Mouse (Mus musculus) kidney, postnatal 10 days (tissue): Measurements from ENCODE around the gene H6pd.

Experiments
- DNase-seq: peaks from one replicate; pipeline ENCODE4 v3.0.0; 2021; ENCODE audit warnings: mixed read lengths

The H6pd gene

DNA sequence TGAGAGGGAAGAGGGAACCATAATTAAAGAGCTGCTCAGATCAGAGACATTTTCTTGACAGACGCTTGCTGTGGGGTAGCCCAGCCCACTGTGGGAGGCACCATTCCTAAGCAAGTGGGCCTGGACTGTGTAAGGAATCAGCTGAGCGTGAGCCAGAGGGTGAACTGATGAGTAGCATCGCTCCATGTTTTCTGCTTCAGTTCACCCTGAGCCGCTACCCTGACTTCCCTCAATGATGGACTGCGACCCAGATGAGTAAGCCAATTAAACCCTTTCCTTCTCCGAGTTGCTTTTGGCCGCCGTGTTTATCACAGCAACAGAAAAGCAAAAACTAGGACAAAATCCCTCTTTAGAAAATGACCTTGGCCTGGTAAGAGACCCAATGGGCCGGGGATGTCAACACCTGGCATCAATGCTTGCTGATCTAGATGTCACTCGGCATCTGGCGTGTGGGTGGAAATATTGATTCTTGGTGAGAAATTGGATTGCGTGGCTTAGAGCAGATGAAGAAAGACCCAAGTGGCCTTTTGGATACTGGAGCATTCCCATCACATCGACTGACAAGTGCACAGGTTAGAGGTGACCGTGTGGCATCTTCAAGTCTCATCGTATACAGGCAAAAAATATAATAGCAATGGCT is 11.0 kb upstream of the H6pd start:
- DNase-seq = no peak

DNA sequence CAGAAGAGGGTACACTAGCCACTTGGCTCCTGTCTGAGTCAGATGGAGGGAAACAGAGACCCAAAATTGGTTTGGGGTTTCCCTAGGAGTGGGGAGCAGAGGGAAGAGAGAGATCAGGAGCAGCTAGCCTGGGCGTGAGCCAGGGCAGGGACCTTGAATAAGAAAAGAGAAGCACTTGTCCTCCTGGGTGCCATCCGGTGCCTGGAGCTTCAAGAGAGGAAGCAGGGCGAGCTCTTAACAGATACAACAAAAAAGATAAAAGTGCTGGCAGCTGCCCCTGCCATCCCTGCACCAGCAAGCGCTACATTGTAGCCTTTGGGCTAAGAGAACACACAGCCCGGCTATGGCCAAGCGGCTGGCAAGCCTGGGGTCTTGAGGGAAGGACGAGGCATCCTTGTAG is 6.6 kb upstream of the H6pd start:
- no peak for DNase-seq

DNA sequence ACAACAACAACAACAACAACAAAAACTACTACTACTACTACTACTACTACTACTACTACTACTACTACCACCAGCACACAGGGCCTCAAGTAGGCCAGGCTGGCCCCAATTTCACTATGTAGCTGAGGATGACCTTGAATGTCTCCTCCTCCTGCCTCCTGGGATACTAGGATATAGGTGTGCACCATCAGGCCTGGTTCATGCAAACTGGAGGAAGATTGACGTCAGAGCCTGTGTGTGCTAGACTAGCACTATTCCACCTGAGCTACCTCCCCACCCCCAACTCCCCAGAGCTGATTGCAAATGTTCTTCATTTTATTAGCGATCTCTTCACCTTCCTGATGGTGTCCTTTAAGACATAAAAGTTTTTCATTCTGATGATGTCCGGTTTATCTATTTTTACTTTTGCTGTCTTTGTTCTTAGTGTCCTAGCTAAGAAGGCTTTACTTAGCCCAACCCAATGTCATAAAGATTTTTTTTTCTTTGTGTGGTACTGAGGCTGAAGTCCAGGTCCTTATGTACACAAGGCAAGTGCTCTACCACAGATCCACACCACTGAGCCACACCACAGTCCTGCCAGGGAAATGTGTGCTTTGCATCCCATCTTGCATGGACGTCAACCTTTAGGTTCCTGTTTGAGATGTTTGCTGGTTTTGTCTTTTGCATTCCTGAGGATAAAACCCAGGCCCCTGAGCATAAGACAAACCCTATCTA is 5.7 kb upstream of the H6pd start:
- DNase-seq = no peak

DNA sequence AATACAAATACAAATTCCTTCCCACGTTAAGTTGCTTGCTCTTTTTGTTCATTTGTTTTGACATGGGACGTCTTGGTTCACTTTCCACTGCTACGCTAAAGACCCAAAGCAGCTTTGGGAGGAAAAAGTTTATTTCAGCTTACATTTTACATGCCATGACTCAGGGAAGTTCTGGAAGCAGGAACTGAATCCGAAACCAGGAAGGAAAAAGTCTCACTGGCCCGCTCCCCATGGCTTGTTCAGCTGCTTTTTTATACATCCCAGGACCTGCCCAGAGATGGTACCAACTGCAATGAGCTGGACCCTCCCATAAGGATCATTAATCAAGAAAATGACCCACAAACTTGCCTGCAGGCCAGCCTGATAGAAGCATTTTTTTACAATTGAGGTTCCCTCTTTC is 5.0 kb upstream of the H6pd start:
- DNase-seq = no peak

DNA sequence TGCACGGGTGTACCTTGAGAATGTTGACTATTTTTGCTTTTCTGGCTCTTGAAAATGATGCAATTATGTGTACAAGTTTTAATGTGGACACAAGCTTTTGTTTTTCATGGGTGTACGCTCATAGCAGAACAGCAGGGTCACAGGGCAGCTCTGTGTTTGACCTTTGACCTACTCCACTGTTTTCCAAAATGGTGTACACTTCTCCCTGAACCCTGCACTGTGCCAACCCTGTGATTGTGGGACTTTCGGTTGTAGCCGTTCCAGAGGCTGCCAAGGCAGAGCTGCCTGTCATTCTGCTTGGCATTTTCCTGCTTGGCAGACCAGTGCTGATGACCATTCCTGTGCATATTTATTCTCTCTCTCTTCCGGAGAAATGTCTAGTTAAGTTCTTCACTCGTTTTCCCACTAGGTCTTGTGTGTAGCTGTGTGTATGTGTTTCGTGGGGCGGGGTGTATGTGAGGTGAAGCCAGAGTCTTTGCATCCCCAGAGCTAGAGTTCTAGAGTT is 4.4 kb upstream of the H6pd start:
- DNase-seq = no peak

DNA sequence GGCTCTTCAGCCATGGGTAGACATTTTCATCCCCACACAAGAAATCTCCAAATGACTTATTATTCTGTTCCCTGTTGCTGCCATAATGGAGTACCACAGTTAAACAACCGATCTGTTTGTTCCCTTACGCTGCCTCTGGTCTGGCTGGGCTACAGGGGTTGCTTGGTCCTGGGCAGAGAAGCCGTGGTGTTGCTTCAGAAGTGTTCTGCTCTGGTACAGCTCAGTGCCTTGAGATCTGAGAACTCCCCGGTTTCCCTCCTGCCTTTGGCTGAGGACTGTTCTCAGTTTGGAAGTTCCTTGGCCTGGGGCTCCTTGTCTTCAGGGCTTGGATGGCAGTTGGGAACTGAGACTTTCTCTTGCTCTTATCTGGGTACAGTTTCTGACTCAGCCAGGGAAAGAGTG is 3.5 kb upstream of the H6pd start:
- DNase-seq = no peak

DNA sequence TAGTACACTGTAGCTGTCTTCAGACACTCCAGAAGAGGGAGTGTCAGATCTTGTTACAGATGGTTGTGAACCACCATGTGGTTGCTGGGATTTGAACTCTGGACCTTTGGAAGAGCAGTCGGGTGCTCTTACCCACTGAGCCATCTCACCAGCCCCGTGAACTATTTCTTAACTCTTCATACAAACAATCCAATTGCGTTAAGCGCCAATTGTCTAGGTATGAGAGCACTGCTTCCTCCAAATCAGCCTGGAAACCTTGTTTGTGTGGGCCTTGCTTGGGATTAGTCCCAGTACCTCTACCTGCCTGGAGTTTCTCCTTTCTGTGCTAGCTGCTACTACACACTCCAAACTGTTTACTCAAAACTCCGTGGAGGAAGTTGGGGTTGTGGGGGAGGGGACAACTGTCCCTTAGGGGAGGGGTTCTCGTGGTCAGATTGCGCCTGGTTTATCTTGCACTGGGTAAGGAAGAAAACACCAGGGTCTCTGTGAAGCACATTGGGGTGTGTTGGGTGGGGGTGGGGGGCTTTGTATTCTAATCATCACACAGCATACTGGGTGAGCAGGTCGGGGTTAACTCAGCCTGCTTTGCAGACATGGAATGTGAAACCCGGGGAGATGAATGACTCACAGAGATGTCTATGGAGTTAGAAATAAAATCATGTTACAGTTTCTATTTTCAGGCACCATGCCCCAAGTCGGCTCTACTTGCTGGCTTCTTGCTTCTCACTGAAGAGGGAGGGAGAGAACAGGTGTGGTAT is 2.9 kb upstream of the H6pd start:
- no peak for DNase-seq

DNA sequence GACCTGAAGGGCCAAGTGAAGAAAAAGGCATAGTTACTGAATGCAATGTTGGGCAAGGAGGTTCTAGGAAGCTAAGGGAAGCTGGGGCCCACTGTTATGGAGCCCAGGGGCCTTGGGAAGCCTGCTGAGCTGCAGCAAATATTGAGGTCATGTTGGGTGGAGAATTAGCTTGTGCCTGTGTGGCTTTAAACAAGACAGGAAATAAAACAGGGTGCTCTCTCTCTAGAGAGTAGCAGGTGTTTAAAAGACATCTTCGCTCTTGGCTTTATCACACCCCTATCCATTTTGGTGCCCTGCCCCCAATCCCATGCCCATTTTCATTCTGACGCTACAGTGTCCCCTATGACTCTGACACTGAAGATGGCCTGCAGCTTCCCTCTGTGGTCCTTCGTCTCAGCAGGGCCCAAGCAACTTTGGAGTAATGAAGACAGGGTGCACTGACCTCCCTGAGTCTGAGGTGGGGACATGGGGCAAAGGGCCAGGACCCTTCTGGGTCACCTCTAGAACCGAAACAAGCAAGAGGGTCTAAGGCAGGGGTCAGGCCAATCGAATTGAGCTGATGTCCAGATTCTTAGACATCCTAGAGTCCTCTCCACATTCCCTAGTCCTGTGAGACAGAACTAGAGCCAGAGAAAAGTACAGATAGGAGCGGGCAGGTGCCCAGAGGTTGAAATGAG is 1.4 kb upstream of the H6pd start:
- DNase-seq = no peak

DNA sequence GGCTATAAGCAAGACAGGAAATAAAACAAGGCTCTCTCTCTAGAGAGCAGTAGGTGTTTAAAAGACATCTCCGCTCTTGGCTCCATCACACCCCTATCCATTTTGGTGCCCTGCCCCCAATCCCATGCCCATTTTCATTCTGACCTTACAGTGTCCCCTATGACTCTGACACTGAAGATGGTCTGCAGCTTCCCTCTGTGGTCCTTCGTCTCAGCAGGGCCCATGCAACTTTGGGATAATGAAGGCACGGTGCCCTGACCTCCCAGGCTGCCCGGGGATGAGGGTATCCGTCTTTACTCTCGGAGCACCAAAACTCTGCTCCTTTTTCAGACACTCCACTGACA is 736 bp upstream of the H6pd start:
- no peak for DNase-seq

DNA sequence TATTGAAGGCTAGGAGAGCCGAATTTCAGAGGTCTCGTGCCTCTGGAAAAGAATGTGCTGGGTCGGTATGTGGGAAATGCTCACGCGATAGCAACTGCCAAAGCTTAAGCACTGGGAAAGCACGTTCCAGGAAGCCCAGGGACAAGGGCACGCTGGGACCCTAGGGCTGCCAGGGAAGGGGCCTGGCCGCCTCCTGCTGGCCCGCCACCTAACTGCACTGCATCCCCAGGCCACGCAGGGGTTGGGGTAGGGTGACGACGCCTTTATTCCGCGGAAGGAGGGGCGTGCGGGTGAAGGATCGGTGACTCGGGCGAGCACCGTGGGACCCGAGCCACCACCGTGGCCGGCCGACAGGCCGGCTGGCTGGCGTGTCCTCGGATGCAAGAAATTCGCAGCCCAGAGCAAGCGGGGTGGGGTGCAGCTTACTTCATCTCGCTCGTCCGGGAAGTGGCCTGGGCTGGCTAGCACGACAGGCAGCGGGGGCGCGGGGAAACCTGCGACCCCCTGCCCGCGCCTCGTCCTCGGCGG is 434 bp downstream of the H6pd start:
- peak; percentile 90 for DNase-seq

DNA sequence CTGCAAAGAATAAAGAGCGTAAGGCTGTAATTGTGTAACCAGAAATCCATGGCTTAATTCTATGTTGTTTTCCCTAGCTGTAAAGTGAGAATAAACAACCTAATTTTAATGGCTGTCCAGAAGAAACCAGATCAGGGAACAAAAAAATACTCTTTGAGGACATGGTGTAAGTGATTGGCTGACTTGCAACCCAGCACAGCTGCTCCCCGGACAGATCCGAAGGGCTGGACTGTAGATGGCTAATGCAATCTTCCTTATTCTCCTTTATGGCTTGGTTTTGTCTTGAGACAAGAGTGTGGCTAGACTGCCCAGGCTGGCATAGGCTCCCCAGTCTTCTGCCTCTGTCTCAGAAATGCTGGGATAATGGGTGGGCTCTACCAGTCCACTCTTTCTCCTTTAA is 1.4 kb downstream of the H6pd start:
- no peak for DNase-seq

DNA sequence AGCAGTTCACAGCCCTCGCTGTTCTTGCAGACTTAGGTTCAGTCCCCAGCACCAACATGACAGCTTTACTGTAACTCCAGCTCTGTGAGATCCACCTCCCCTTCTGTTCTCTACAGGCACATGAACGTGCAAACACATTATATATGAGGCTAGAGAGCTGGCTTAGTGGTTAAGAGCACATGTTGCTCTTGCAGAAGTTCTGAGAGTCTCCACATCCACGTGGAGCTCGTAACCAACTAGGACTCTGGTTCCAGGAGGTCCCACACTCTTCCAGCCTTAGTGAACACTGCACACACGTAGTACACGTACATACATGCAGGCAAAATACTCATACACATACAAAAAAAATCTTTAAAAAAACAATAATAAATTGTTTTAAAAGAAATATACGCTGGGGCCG is 1.8 kb downstream of the H6pd start:
- DNase-seq = no peak

DNA sequence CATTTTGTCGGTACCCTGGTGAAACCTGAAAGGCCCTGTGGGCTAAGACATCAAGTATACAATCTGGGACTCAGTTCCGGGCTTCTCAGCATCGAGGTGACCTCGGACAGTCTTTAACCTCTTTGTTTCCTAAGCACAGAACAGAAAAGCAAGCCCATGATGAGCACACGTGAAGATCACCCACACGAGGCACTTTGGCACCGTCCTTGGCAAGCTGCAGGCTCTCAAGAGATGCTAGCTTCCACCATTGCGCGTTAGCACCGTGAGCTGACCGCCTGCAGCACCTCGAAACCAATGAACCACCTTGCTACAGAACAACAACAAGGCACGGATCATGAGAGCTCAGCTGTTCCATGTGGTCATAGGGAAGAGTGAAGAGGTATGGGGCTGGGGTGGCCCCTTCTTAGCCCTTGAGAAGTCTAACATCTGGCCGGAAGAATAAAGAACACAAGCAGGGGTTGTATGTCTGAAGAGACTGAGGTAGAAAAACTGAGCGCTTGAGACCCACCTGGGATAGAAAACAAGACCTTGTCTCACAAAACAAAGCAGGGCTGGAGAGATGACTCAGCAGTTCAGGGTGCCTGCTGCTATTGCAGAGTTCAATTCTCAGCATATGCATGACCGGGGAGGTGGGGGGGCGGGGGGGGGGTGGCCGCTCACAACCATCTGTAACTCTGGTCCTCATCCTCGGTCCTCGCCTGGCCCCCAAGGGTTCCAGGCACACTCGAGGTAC is 2.5 kb downstream of the H6pd start:
- DNase-seq = no peak

DNA sequence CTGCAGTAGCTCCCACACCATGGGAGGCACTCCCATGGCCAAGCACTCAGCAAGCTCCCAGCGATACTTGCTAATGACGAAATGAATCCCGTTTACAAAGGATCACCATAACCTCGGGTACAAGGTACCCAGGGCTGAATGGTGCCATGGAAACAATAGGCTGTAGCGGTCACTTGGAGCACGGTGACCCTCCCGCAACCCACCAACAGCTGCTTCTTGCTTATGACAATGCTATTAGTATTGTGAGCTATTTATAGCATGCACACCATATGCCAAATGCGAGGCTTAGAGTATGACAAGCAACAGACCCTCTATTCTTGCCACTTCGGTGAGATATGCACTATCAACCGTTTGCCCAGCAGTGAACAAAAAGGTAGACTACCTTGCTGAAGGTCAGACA is 3.6 kb downstream of the H6pd start:
- DNase-seq = no peak

DNA sequence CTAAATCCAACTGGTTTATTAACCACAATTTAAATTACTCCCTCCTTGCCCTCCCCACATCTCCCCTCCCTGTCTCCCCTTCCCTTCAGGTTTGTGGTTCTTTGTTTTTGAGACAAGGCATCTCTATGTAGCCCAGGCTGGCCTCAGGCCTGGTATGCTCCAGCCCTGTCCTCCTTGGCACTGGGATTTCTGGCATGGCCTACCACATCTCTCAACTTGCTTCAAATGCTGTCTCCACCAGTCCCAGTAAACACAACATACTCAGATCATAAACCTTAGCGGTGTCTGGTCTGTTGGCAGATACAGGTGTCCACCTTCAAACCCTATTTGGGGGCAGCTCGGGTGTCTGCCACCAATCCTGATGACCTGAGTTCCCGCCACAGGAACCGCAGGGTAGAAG is 5.2 kb downstream of the H6pd start:
- DNase-seq = no peak

DNA sequence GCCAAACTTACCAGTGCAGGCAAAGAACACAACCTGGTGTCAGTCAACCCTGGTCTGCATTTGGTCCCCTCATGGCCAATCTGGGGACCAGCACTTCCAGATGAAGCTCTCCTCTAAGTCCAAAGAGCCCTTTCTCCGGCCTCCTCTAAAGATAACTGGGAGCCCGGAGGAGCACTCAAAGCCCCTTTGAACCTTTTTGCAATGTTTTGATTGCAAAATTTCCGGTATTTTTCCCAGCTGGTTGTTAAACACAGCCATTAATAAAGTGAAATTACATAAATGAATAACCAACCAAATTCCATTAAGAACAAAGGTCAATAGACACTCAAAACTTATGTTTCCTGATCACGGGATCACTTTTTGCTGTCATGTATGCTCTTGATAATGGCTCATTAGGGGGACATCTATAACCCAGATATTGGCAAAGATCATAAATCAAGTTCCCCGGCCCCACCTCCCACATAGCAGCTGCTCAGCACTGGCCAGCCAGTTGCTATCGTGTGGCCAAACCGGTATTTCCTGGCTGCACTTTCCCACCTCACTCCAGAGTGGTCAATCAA is 5.7 kb downstream of the H6pd start:
- DNase-seq = peak; percentile 79

DNA sequence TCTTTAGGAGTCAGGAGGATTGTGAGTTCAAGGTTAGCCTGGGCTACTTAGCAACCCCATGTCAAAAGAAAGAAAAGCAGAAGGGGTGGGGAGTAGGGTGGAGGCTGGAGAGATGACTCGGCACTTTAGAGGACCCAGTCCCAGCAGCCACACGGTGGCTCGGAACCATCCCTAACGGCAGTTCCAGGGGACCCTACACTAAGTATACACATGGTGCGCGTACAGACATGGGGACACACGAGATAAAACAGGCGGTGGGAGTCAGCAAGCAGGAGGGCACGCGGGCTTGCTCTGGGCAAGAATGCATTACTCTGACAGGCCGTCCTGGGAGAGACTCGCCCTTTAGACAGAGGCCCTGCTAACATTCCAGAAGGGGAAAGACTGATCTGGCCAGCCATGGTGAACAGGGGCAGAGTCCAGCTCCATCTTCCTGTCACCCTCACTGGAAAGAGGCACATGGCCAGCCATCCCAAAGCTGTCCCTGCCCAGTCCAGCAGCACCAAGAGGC is 6.7 kb downstream of the H6pd start:
- peak; percentile 74 for DNase-seq

DNA sequence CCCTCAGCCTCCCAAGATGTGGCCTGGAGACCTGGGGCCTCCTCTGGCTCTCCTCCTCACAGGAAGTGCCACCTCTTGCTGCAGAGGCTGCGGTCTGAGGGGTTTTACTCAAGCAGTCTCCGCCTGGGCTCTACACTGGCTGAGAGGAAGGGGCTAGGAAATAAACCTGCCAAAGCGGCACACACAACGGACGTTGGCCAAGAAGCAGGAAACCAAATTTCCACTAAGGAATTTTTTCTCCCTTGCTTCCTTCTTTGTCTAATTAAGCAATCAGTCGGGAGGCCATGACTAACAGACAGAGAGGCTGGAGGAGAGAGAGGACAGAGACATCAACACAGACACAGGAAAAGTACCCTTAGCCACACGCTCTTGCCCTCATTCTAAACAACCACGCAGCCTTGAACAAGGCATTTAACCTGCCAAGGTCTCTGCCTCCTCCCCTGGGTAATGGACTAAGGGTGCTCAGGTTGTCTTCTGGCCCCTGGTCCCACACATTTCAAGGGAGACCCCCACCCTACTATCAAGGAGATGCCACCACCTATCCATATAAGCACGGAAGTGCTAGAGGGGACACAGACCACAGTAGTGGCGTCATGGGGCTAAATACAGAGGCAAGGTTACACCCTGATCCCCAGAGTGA is 7.5 kb downstream of the H6pd start:
- DNase-seq = peak; percentile 46

DNA sequence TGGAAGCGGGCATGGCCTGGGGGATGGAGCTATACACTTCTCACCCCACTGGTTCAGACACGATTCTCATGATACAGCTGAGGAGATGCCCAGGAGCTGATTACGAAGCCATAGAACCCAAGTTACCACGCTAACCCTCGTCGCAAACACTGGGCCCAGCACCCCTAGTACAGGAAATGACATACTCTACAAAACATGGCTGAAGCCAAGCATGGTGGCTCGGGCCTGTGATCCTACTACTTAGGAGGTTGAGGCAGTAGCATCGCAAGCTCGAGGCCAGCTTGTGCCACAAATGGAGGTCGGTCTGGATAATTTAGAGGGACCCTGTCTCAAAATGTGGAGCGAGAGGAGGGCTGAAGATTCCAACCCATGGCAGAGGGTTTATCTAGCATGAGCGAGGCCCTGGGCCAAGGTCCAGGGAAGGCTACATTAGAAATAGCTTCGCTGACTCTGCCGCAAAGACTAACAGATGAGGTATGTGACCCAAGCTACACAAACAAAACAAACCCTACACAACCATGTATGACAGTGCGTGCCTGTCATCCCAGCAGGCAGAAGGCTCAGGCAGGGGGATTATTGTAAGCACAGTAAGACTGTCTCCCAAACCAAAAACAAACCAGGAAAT is 8.8 kb downstream of the H6pd start:
- DNase-seq = no peak

DNA sequence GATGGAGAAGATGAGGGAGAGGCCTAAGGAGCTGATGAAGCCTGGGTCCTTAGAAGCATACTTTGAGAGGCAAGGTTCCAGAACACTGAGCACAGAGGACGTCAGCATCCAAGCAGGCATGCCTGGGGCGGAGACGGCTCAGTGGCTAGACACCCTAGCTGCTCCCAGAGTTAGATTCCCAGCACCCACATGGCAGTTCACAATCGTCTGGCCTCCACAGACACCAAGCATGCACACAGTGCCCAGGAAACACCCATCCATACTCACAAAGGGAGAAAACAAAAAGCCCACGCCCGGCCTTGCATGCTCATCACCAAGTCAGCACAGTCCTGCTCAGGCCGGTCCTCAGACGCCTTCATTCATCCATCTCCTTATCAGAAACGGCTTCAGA is 9.3 kb downstream of the H6pd start:
- no peak for DNase-seq
